Mouse (Mus musculus) brain, adult 10 weeks (tissue): ENCODE results near the gene Uqcrh. TPM values are rescaled to one million over a fixed set of nuclear protein-coding genes. Genes with fewer than 3 reads are reported as not detected.

ENCODE experiments used
- polyA plus RNA-seq: library from polyadenylated mRNA; stranded (reverse); fragments of 350-450 nt; fragmentation: Illumina TruSeq; extraction: RNeasy Lipid Tissue Mini Kit (QIAGEN cat#74804); gene quantifications from one replicate; pipeline ENCODE4 v1.2.3, GENCODE M21; 2015; ENCODE audit warnings: low read depth, low replicate concordance

Uqcrh gene
- polyA plus RNA-seq, result 1,361 TPM

GRCm38 (mm10) chr4:116074861-116075620 is at the start of gene Uqcrh, which contains the start of gene Lrrc41:
Uqcrh (minus strand) TSS chr4:116075071.
Lrrc41 (plus strand) TSS chr4:116075269.

DNA sequence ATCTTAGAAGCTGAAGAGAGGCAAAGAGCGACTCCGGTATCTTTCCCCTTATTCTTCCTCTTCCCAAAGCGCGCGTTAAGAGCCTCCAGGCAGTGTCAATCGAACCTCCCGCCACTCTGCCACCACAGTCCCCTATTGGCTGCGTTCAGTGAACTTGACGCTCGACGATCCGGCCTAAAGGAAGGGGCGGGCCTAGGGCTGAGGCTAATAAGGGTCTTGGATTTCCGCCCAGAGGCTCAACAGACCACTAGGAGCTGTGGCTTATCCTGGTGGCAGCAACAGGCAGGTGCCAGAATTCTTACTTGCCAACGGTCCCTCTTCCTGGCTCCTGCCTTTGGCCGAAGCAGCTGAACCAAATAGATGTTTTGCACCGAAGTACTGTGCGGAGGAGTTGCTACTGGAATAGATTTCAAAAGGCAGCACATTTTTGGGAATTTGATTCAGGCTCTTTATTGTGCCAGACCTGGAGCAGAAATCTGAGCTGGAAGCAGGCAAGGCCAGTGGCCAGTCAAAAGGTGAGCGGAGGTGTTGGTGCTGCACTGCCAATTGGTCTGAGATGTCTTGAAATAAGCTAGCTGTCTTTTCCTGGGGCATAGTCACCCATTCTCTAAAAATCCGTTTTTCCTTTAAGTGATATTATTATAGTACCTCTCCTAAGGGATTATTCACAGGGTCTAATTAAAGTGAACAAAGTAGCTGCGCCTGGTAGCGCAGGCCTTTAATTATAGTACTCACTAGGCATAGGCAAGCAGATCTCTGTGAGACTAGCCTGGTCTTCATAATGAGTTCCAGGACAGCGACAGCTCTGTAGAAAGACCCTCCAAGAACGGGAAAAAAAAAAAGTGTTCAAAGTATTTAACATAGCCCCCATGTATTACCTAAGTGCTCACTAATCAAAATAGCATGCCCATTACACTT is 49.0 kb upstream of the Uqcrh start, which contains the start of the genes Rad54l and Pomgnt1:
Gene Rad54l (minus strand): TSS at position 89 of the 918 bp plus-strand sequence.
Gene Pomgnt1 (plus strand): TSS at position 239 of the 918 bp plus-strand sequence.

DNA sequence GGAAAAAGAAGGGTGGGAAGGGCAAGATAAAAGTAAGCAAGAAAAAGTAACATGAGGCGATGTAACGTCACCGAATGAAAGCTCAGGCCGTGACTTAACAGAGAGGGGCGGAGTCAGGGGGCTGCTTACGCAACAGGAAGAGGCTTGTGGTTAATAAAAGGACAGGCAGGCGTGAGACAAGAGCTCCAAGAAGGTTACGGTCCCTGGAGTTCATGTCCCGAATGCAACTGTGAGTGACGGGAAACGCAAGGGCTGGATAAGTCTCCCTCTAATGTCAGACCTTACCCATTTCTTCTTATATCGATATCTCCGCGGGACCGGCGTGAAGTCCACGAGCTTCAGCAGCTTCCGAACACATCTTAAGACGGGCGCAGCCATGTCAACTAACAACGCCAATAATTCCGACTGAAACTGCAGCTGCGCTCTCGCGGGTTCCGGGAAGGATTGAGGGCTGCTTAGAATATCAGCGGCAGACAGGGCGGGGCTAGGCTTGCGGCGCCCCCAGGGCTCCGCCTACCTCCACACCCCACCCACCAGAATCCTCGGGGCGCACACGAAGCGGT is 21.4 kb downstream of the Uqcrh start, which contains the start of gene Nsun4:
Gene Nsun4 (minus strand): TSS at position 478 of the 563 bp plus-strand sequence.

DNA sequence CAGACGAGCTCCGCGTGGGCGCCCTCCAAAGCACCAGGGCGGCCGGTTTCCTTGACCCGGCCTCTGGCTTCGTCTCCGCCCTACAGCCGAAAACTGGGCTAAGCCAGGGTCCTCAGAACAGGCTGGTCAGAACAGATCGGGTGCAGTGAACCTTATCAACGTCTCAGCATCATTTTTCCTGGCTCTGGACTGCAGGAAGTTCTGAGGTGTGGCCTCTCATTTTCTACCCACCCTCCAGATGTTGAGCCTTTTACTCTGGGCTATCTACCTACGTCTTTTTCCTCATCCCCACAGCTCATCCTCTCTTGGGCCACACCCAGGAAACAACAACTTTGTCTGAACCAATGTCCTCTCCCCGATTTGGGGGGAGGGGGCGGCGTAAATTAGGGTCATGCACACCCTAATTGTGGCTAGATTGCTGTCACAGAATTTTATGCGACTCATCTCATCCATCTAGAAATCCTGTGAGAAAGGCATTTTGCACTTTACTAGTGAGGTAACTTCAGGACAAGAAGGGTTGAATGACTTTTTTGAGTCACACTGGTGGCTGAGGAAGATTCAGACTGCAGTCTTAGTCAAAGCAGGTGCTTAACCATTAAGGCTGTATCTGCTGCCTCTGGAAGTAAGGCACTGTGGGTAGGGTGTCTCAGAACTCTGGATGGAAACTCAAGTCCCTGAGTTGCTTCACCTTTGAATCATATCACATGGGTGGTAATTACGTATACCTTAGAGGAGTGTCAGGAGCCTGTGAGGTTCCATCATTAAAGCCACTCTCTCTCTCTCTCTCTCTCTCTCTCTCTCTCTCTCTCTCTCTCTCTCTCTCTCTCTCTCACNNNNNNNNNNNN is 56.7 kb downstream of the Uqcrh start, which contains the start of gene Faah:
Gene Faah (minus strand): TSS at position 25 of the 845 bp plus-strand sequence.

Other genes starting within 250 kb of the Uqcrh start
- 4.1 TPM for gene Mob3c, start 247.0 kb downstream of the Uqcrh start, polyA plus RNA-seq
- gene Mknk1, start 235.9 kb downstream of the Uqcrh start, polyA plus RNA-seq, result 33.0 TPM
- gene Kncn, start 190.7 kb downstream of the Uqcrh start, polyA plus RNA-seq, result 0.28 TPM
- gene 6430628N08Rik, start 184.4 kb downstream of the Uqcrh start, polyA plus RNA-seq, result 0.28 TPM
- 0.31 TPM for gene Dmbx1, start 135.1 kb downstream of the Uqcrh start, polyA plus RNA-seq
- gene Faah, start 57.1 kb downstream of the Uqcrh start, polyA plus RNA-seq, result 71.7 TPM
- 12.3 TPM for gene Nsun4, start 21.2 kb downstream of the Uqcrh start, polyA plus RNA-seq
- 27.0 TPM for gene Lrrc41, start 198 bp upstream of the Uqcrh start, polyA plus RNA-seq
- gene Rad54l, start 48.6 kb upstream of the Uqcrh start, polyA plus RNA-seq, result 0.70 TPM
- gene Pomgnt1, start 48.8 kb upstream of the Uqcrh start, polyA plus RNA-seq, result 75.8 TPM
- gene Lurap1, start 76.3 kb upstream of the Uqcrh start, polyA plus RNA-seq, result 12.5 TPM
- gene Tspan1, start 92.5 kb upstream of the Uqcrh start, polyA plus RNA-seq, result not detected
- gene 1700042G07Rik, start 98.3 kb upstream of the Uqcrh start, polyA plus RNA-seq, result not detected
- gene Gm49337, start 98.3 kb upstream of the Uqcrh start, polyA plus RNA-seq, result not detected
- 37.6 TPM for gene Pik3r3, start 146.5 kb upstream of the Uqcrh start, polyA plus RNA-seq